Mouse (Mus musculus): ENCODE measurements around the gene Dscam.

DNA sequence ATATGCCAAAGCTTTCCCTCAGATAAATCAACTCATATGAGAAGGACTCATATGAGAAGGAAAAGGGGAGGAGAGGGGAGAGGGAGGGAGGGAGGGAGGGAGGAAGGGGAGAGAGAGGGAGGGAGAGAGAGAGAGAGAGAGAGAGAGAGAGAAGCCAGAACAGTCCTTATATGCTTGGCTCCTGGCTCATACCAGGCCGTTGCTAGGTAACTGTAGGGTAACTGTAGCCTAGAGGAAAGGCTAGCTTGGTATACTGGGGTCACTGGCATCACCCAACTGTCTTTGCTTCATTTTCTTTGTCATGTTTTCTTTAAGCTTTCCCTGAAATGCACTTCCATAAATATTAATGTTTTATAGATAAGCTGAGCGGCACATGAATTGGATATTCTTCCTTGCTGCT is 617.9 kb downstream of the Dscam start:
- TF ChIP-seq POLR2A (IDR thresholded peaks at IDR 0.05; ENCODE audit: low read depth, low read length) (no peak), CTCF (IDR thresholded peaks at IDR 0.05; ENCODE audit: extremely low read depth, insufficient read length, insufficient replicate concordance, low read depth, low read length) (no peak)
